Mouse (Mus musculus): ENCODE measurements at regions not wholly inside any gene's neighbourhood (a gene's known extent, or its start where the extent isn't known, plus 50 kb on each side); places are given as distances from the start of the nearest gene placed in this dataset.
A peak's percentile ranks its signal among the peaks of the same experiment; 100 is the strongest.

DNA sequence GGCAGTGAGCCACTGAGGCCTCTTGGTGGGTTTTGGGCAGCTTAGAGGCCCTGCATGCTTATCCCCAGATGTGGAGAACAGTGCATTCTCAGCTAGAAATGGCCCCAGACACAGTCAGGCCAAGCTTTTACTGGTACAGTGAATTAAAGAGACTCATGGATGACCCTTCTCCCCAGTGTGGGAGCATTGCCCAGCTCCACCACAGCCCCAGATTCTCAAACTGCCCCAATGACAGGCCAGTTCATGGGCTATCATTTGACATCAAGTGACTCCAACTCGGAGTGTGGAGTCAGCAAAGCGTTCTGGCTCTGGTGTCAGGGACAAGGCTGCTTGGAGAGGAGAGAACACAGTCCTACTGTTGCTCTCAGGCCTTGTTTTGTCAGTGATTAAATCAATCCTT lies 354.2 kb upstream of the Id2 start:
- no peak overlapping the region for H3K27ac ChIP-seq
- H3K36me3 ChIP-seq (ENCODE audit: insufficient read depth, low read length) = no peaks in the 10 kb centered on the region
- H3K4me2 ChIP-seq (ENCODE audit: low read depth, low read length) = no peak overlapping the region
- no peak for ATAC-seq
- H3K9ac ChIP-seq (replicated peaks; ENCODE audit: low read length) = no peak overlapping the region
- H3K4me1 ChIP-seq (ENCODE audit: insufficient read depth, low read length) = no peaks in the 10 kb centered on the region
- no peaks in the 10 kb centered on the region for H3K9me3 ChIP-seq (ENCODE audit: low read length)
- no peak for TF ChIP-seq CTCF (IDR thresholded peaks at IDR 0.05; ENCODE audit: low read depth)
- no peak for DNase-seq (ENCODE audit: low spot score)
- 82% methylated on average over 2 of the region's 2 CpGs for WGBS
- no peaks in the 10 kb centered on the region for H3K27me3 ChIP-seq (ENCODE audit: insufficient read depth, low read length)
- H3K4me3 ChIP-seq (ENCODE audit: low read length) = no peak overlapping the region

DNA sequence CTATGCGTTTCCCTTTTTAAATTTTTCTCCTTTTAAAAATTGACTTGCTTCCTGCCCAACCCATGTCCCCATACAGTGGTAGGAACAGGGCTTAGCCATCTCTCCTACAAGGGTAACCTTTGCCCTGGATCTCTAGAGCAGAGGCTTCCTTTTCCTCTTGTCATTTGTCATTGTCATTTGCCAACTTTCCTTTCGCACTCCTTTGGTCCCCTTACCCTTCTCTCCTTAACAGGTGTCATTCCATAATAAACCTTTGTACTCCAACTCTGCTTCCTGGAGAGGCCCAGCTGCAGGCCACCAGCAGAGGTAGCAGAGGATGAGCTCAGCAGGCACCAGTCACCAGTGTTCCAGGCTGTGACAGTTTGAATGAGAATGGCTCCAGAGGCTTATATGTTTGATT lies 347.4 kb upstream of the Id2 start:
- Histone ChIP-seq H3K27ac (no peak overlapping the region), H3K4me3 (ENCODE audit: low read length) (no peak overlapping the region), H3K36me3 (ENCODE audit: insufficient read depth, low read length) (no peaks in the 10 kb centered on the region), H3K9ac (replicated peaks; ENCODE audit: low read length) (no peak overlapping the region), H3K9me3 (ENCODE audit: low read length) (no peaks in the 10 kb centered on the region), H3K27me3 (ENCODE audit: insufficient read depth, low read length) (no peaks in the 10 kb centered on the region), H3K4me2 (ENCODE audit: low read depth, low read length) (no peak overlapping the region), H3K4me1 (ENCODE audit: insufficient read depth, low read length) (no peaks in the 10 kb centered on the region)
- DNase-seq (ENCODE audit: low spot score) (no peak), ATAC-seq (no peak)
- 75% methylated on average over 2 of the region's 2 CpGs for WGBS
- TF ChIP-seq CTCF (IDR thresholded peaks at IDR 0.05; ENCODE audit: low read depth) = no peak

DNA sequence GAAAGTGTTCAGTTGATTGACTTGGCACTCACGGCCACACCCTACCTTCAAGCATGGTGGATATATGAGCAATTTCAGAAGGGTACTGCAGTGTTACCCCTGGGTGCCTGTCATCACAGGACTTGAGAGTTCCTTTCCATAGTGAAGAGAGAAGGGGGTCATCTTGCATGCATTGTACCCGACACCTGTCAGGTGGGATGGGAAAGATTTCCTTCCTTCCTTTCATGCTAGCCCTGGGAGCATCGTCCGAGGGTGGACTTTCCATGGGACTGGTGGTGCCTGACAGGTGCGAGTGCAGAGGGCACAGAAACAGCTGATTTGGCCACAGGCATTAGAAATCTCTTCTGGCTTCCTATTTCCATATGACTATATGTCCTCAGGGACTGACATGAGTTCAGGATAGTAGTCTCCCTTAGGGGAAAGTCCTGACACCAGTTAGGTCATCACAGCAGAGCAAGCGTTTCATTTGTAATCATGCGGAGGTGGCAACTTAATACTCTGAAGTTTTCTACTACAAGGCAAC lies 342.1 kb upstream of the Id2 start:
- no peaks in the 10 kb centered on the region for H3K4me1 ChIP-seq (ENCODE audit: insufficient read depth, low read length)
- H3K4me3 ChIP-seq (ENCODE audit: low read length) = no peak overlapping the region
- no peaks in the 10 kb centered on the region for H3K36me3 ChIP-seq (ENCODE audit: insufficient read depth, low read length)
- H3K9me3 ChIP-seq (ENCODE audit: low read length) = no peaks in the 10 kb centered on the region
- H3K4me2 ChIP-seq (ENCODE audit: low read depth, low read length) = no peak overlapping the region
- H3K9ac ChIP-seq (replicated peaks; ENCODE audit: low read length) = no peak overlapping the region
- no peaks in the 10 kb centered on the region for H3K27me3 ChIP-seq (ENCODE audit: insufficient read depth, low read length)
- ATAC-seq (no peak), DNase-seq (ENCODE audit: low spot score) (no peak)
- no peak overlapping the region for H3K27ac ChIP-seq
- no peak for TF ChIP-seq CTCF (IDR thresholded peaks at IDR 0.05; ENCODE audit: low read depth)
- 95% methylated on average over 7 of the region's 7 CpGs for WGBS

DNA sequence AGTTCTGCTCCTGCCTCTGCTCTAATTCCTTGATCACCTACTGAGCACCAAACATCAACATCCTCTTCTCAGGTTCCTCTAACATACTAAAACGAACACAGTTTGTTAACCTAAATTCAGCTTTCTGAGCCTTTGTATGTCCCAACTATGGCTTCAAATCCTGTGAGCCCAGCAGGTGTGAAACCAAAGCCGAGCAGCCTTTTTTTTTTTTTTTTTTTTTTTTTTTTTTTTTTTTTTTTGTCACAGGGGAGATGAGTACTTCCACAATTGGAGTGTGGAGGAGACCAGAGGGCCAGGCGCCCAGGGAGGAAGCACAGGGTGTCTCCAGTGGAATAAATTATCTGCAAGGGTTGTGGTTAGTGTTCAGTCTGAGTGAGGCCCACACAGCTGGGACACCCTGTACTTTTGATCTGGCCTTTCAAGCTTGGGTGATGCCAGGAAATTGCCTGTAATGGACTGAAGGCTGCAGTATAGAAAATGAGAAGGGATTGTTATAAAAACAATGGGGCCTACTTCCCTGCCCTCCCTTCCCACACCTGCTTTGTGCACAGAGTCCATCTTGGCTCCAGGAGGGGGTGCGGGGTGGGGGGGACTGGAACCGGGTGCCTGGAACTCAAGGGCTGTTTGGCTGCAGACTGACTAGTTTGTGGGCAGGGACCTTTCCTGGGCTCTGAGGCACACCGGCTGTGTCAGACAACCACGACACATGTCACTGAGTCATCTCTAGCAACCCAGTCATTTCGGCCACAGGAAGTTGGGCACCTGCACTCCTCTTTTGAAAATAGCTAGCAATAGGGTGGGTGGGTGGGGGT lies 341.5 kb upstream of the Id2 start:
- DNase-seq (ENCODE audit: low spot score) (no peak), ATAC-seq (no peak)
- no peak for TF ChIP-seq CTCF (IDR thresholded peaks at IDR 0.05; ENCODE audit: low read depth)
- Histone ChIP-seq H3K4me1 (ENCODE audit: insufficient read depth, low read length) (no peaks in the 10 kb centered on the region), H3K4me3 (ENCODE audit: low read length) (no peak overlapping the region), H3K9ac (replicated peaks; ENCODE audit: low read length) (no peak overlapping the region), H3K36me3 (ENCODE audit: insufficient read depth, low read length) (no peaks in the 10 kb centered on the region), H3K27ac (no peak overlapping the region), H3K27me3 (ENCODE audit: insufficient read depth, low read length) (no peaks in the 10 kb centered on the region), H3K4me2 (ENCODE audit: low read depth, low read length) (no peak overlapping the region), H3K9me3 (ENCODE audit: low read length) (no peaks in the 10 kb centered on the region)
- WGBS = 60% methylated on average over 8 of the region's 8 CpGs

DNA sequence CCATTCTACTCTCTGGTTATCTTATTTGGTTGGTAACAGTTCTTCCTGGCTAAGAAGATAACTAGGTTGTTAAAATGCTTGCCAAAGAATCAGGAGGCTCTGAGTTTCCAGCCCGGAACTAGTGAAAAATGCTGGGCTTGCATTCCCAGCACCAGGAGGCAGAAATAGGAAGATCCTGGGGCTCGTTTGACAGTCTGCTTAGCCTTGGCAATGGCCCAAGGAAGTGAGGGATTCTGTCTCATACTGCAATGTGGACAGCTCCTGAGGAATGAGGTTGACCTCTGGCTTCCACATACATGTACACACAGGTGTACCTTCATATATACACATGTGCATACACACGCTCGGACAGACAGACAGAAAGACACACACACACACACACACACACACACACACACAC lies 340.6 kb upstream of the Id2 start:
- ATAC-seq (no peak), DNase-seq (ENCODE audit: low spot score) (peak; percentile 47)
- Histone ChIP-seq H3K4me2 (ENCODE audit: low read depth, low read length) (no peak overlapping the region), H3K9me3 (ENCODE audit: low read length) (no peaks in the 10 kb centered on the region), H3K27me3 (ENCODE audit: insufficient read depth, low read length) (no peaks in the 10 kb centered on the region), H3K27ac (no peak overlapping the region), H3K4me1 (ENCODE audit: insufficient read depth, low read length) (no peaks in the 10 kb centered on the region), H3K4me3 (ENCODE audit: low read length) (no peak overlapping the region), H3K36me3 (ENCODE audit: insufficient read depth, low read length) (no peaks in the 10 kb centered on the region), H3K9ac (replicated peaks; ENCODE audit: low read length) (no peak overlapping the region)
- no peak for TF ChIP-seq CTCF (IDR thresholded peaks at IDR 0.05; ENCODE audit: low read depth)
- 47% methylated on average over 4 of the region's 4 CpGs for WGBS

DNA sequence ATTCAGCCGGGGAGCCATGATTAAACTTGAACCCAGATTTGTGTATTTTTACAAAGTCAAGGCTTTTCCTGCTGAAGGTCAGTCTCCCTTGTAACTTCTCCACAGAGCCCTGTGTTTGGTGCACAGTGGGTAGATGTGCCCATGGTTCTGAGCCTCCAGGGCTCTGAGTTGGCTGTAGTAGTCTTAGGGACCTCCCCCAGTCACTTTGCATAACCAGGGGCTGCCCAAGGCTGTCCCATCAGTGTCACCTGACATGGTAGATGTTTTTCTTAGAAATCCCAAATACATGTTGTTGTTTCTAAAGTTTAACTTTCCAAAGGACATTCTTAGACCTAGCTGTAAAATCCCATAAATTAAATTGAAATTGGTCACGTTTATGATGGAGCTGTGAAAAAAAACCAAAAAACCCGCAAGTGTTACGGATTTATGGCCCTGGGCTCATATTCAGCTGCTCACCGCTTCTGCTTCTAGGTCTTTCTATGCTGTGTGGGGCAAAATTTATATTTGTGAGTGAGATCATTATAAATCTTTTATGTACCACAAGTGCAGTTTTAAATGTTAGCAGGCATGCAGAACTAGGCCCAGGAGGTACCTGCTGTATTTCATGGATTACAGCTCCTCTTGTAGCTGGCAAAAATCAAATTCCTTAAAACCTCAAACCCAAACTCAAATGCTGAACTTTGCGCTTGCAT lies 339.4 kb upstream of the Id2 start:
- 89% methylated on average over 6 of the region's 6 CpGs for WGBS
- Histone ChIP-seq H3K4me2 (ENCODE audit: low read depth, low read length) (no peak overlapping the region), H3K4me3 (ENCODE audit: low read length) (no peak overlapping the region), H3K27ac (no peak overlapping the region), H3K9ac (replicated peaks; ENCODE audit: low read length) (no peak overlapping the region), H3K36me3 (ENCODE audit: insufficient read depth, low read length) (no peaks in the 10 kb centered on the region), H3K9me3 (ENCODE audit: low read length) (no peaks in the 10 kb centered on the region), H3K27me3 (ENCODE audit: insufficient read depth, low read length) (no peaks in the 10 kb centered on the region), H3K4me1 (ENCODE audit: insufficient read depth, low read length) (no peaks in the 10 kb centered on the region)
- ATAC-seq (no peak), DNase-seq (ENCODE audit: low spot score) (no peak)
- TF ChIP-seq CTCF (IDR thresholded peaks at IDR 0.05; ENCODE audit: low read depth) = no peak

DNA sequence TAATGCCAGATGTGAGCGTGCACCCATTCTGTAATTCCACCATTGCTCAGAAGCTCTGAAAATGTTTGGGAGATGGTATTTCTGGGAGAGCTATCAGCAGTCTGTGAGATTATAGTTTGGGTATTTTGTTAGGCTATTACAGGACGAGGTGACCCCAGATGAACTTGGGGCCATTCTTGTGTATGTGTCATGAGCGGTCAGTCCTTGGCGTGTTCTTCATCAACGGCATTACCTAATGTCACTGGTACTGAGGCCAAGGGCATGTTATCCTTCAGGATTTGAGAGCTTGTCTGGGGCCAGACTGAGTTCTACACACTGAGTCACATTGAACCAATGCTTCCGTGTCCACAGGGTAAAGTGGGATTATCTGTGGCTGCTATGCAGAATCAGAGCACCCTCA lies 335.9 kb upstream of the Id2 start:
- no peak for TF ChIP-seq CTCF (IDR thresholded peaks at IDR 0.05; ENCODE audit: low read depth)
- H3K27ac ChIP-seq = no peak overlapping the region
- no peaks in the 10 kb centered on the region for H3K36me3 ChIP-seq (ENCODE audit: insufficient read depth, low read length)
- ATAC-seq (no peak), DNase-seq (ENCODE audit: low spot score) (no peak)
- H3K4me2 ChIP-seq (ENCODE audit: low read depth, low read length) = no peak overlapping the region
- H3K4me3 ChIP-seq (ENCODE audit: low read length) = no peak overlapping the region
- no peaks in the 10 kb centered on the region for H3K9me3 ChIP-seq (ENCODE audit: low read length)
- no peak overlapping the region for H3K9ac ChIP-seq (replicated peaks; ENCODE audit: low read length)
- no peaks in the 10 kb centered on the region for H3K4me1 ChIP-seq (ENCODE audit: insufficient read depth, low read length)
- WGBS = 96% methylated on average over 6 of the region's 6 CpGs
- H3K27me3 ChIP-seq (ENCODE audit: insufficient read depth, low read length) = no peaks in the 10 kb centered on the region
